Mouse (Mus musculus) kidney, adult 2 months (tissue): Measurements from ENCODE around the gene Mogat2.

ENCODE experiments used
- CTCF ChIP-seq: fragments of 200-500 bp; conservative IDR thresholded peaks from 2 replicates; pipeline ENCODE4 v1.5.1; 2011; ENCODE audit warnings: low read depth, mild to moderate bottlenecking, control low read depth, low read length, moderate library complexity, mixed read lengths; ENCODE audit not compliant: insufficient read depth, insufficient read length
- POLR2A ChIP-seq: fragments of 200-500 bp; IDR thresholded peaks from one replicate; pipeline ENCODE4 v1.6.1; 2011; ENCODE audit warnings: low read depth, low read length, control low read depth

DNA sequence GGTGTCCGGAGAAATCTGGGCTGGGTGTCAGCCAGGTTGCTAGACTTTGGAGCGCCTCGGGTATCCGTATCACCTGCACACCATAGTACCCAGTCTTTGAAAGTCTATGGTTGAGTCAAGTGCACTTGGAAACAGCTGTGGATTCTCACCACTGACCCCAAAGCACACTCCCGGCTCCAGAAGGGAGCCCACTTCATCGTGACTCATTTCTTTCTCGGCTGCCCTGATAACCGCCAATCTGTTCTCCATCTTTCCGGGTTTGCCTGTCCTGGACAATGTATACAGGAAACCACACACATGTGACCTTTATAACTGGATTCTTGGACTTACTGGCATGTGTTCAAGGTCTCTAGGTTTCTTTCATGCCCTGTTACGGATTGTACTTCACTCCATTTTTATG lies 11.8 kb downstream of the Mogat2 start:
- TF ChIP-seq POLR2A (no peak), CTCF (no peak)
